11 mouse cellular contexts compared by ENCODE assay signal in genomic region chr1:135518661-135519060, GRCm38 (mm10).
DNase-seq lines count a peak whose midpoint lies in the region; ATAC-seq and TF ChIP-seq lines count a peak whose summit lies in the region.
"Had no signal": no experiment of that assay in that cellular context is flagged by ENCODE, and none has a peak within 500 bp of the region (broad histone marks: within the 10 kb centered on the region; RNA-seq: fewer than 3 reads in every experiment).

No protein-coding gene starts in this region.

- peak; percentile 42 to 56 for DNase-seq in layer of hippocampus, adult 18-20 months (ENCODE audit: low spot score in 2 of 2)
- DNase-seq in layer of hippocampus, postnatal 10 days (ENCODE audit: low spot score in 2 of 2), result no peak
- peak; percentile 81 for DNase-seq in forebrain, postnatal 0 days
- peak; percentile 60 for DNase-seq in layer of hippocampus, adult 9-11 months
- DNase-seq in retina, postnatal 7 days (ENCODE audit: low read depth, low spot score), result peak; percentile 25
- DNase-seq in kidney, postnatal 10 days, result no peak
- no peak for DNase-seq in adrenal gland, postnatal 14 days
- DNase-seq: embryo, embryonic 11 days; kidney, adult 11 months; thymus, adult 2 months had no signal

- no peaks in the 10 kb centered on the region for H3K27me3 ChIP-seq in forebrain, postnatal 0 days (ENCODE audit: insufficient read depth, low read length)

- ATAC-seq in forebrain, postnatal 0 days, result peak; percentile 92
- no peak for ATAC-seq in megakaryocyte-erythroid progenitor cell, adult 5-6 weeks (replicated peaks; ENCODE audit: low FRiP score, low TSS enrichment, poor library complexity, severe bottlenecking)

- peaks cover 18% of the 10 kb centered on the region; the same call in 1 of the 2 replicates for H3K4me1 ChIP-seq in forebrain, postnatal 0 days (ENCODE audit: insufficient read depth)

- no peaks in the 10 kb centered on the region for H3K9me3 ChIP-seq in forebrain, postnatal 0 days (ENCODE audit: low read length)

- TF ChIP-seq CTCF in forebrain, postnatal 0 days (IDR thresholded peaks at IDR 0.05; ENCODE audit: low read depth), result no peak

- 0 out of 2 replicates have a peak overlapping the region, but pooled peaks have one; percentile 3 for H3K4me2 ChIP-seq in forebrain, postnatal 0 days (ENCODE audit: low read depth)

- no peak overlapping the region for H3K9ac ChIP-seq in forebrain, postnatal 0 days

- no peaks in the 10 kb centered on the region for H3K36me3 ChIP-seq in forebrain, postnatal 0 days (ENCODE audit: insufficient read depth)

- 11% methylated on average over 5 of the region's 5 CpGs for WGBS in forebrain, postnatal 0 days

- H3K27ac ChIP-seq in forebrain, postnatal 0 days (ENCODE audit: low read depth, low read length), result no peak overlapping the region; the same call in 1 of the 2 replicates

- no peak overlapping the region for H3K4me3 ChIP-seq in forebrain, postnatal 0 days (ENCODE audit: low read depth, low read length)

Comparison
In these comparisons a context has a peak if more than half of its experiments do, and no peak if none do; other contexts are left out.
1. DNase-seq: peak in layer of hippocampus, adult 18-20 months (2 of 2), forebrain, postnatal 0 days (single experiment), layer of hippocampus, adult 9-11 months (single experiment) and retina, postnatal 7 days (single experiment); none in layer of hippocampus, postnatal 10 days (0 of 2), kidney, postnatal 10 days (single experiment) and adrenal gland, postnatal 14 days (single experiment).